Mouse (Mus musculus): ENCODE data around the gene Gys1. TPM values are rescaled to one million over a fixed set of nuclear protein-coding genes. Genes with fewer than 3 reads are reported as not detected.
"Not testable (repeated sequence)": the region's sequence is repeated elsewhere in the genome, so short reads cannot be mapped to it uniquely, and the experiment has no call there.

Gene Gys1
- 22.6 and 26.2 TPM in 2 replicates for total RNA-seq (2015)
- 22.3 and 24.4 TPM in 2 replicates for total RNA-seq (2017)

DNA sequence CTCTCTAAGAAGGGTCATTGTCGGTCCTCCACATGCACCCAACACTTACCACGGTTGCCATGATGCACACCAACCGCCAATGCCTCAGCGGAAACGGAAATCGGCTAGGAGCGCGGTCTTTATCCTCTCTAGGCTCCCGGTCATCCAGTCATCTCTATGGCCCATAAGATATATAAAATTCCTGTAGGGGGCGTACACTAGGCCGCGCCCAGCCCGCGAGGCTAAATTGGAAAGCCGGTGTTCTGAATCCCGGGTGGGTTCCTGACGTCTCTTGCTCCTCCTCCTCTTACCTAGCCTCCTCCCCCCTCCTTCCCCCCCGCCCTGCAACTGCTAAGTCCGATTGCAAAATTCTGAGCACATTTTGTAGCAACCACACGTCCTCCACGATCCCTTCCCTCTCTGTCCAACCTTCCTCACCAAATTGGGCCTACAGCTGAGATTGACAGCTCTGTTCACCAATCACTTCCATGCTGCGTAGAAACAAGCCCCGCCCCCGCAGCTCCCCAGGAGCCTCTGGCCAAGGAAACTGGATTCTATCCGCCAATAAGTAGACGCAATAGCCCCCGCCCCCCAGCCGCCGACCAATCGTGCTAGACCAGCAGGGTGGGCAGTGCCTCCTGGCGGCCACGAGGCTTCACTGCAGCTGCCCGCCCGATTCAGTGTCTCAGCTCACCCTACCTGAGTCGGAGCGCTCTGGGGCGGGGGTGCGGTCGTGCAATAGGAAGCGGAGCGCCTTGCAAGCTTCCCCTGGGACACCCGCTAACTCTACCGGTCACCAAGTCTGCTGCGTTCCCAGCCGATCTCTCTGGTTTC, at the start of gene Gys1:
Gene Gys1 (plus strand): TSS at position 642 of the 813 bp plus-strand sequence.
- peak; percentile 88 for ATAC-seq (replicated peaks; ENCODE audit: poor library complexity)

DNA sequence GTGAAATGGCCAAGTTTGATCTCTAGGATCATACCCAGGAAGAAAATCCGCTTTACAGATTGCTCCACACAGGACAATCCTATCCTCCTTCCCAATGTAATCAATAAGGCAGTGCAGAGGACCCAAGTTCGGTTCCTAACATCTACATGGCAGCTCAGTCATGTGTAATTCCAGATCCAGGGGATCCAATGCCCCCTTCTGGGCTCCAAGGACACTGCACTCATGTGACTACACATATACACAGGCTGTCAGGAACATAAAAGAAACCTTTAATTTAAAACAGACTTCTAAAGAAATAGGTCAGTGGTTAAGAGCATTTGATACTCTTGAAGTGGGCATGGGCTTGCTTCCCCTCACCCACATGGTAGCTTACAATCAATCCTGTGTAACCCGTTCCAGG, 48.6 kb upstream of the Gys1 start:
- peak; percentile 60 for ATAC-seq (replicated peaks; ENCODE audit: poor library complexity)

GRCm38 (mm10) chr7:45395129-45395541, 39.5 kb upstream of the Gys1 start:
- peak; percentile 63 for ATAC-seq (replicated peaks; ENCODE audit: poor library complexity)

DNA sequence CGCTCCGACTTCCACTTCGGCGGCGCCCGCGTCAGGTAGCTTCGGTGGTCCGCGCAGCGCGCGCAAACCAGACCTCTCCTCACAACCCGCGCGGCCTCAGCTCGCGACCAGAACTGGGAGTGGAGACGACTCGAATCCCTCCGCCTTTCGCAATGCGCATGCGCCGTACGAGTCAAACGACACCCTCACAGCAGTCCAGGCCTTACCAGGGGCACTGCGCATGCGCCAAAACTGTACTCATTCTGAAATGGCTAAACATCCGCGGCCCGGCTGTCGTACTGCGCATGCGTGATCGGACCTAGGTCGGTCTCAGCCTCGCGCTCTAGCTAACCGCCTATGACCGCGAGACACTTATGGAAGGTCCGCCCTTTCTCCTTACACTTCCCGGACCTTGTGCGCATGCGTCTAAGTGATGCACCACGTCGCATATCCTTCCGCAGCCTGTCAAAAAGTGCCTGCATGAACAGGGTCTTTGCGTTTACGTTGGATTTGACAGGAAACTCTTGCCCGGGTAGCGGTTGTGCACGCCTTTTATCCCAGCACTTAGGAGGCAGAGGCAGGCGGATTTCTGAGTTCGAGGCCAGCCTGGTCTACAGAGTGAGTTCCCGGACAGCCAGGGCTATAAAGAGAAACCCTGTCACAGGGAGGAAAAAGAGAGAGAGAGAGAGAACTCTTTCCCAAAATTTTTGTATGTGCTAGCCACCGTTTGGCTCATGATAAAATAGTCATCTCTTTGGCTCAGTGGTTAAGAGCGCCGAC, 38.9 kb upstream of the Gys1 start, which contains the start of gene Snrnp70:
Gene Snrnp70 (minus strand): TSS at position 165 of the 759 bp plus-strand sequence.
- peak; percentile 92 for ATAC-seq (replicated peaks; ENCODE audit: poor library complexity)

- not testable (repeated sequence) for ATAC-seq (replicated peaks; ENCODE audit: poor library complexity)
Measured at GRCm38 (mm10) chr7:45396337-45396775, 38.3 kb upstream of the Gys1 start.

DNA sequence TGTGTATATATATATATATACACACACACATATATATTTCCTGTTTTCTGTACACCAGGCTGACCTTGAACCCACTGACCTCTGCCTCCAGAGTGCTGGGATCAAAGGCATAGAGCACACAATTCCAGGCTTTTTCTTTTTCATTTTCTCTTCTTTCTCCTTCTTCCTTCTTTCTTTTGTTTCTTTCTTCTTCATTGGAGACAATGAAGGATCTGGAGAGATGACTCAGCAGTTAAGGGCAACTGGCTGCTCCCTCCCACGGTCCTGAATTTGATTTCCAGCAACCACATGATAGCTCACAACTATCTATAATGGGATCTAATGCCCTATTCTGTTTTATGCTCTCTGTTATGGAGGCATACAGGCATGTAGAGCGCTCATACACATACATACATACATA, 37.9 kb upstream of the Gys1 start:
- no peak for ATAC-seq (replicated peaks; ENCODE audit: poor library complexity)

GRCm38 (mm10) chr7:45401521-45402085, 33.0 kb upstream of the Gys1 start:
- no peak for ATAC-seq (replicated peaks; ENCODE audit: poor library complexity)

DNA sequence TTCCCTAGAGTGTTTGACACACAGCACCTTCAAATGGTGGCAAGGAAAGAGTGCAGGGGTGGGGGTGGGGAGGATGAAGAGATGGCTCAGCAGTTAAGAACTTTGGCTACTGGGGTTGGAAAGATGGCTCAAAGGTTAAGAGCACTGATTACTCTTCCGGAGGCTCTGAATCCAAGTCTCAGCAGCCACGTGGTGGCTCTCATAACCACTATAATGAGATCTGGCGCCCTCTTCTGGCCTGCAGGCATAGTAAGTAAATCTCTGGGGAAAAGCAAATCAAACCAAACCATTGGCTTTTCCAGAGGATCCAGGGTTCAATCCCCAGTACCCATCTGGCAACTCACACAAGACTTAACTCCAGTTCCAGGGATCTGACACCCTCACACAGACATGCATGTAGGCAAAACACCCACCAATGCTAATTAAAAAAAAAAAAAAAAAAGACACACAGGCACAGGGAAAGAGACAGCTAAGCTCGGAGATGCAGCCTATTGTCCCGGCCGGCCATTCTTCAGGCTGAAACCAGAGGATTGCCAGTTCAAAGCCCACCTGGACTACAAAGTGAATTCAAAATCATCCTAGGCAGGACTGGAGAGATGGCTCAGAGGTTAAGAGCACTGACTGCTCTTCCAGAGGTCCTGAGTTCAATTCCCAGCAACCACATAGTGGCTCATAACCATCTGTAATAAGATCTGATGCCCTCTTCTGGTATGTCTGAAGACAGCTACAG, 30.9 kb upstream of the Gys1 start:
- ATAC-seq (replicated peaks; ENCODE audit: poor library complexity) = peak; percentile 74

DNA sequence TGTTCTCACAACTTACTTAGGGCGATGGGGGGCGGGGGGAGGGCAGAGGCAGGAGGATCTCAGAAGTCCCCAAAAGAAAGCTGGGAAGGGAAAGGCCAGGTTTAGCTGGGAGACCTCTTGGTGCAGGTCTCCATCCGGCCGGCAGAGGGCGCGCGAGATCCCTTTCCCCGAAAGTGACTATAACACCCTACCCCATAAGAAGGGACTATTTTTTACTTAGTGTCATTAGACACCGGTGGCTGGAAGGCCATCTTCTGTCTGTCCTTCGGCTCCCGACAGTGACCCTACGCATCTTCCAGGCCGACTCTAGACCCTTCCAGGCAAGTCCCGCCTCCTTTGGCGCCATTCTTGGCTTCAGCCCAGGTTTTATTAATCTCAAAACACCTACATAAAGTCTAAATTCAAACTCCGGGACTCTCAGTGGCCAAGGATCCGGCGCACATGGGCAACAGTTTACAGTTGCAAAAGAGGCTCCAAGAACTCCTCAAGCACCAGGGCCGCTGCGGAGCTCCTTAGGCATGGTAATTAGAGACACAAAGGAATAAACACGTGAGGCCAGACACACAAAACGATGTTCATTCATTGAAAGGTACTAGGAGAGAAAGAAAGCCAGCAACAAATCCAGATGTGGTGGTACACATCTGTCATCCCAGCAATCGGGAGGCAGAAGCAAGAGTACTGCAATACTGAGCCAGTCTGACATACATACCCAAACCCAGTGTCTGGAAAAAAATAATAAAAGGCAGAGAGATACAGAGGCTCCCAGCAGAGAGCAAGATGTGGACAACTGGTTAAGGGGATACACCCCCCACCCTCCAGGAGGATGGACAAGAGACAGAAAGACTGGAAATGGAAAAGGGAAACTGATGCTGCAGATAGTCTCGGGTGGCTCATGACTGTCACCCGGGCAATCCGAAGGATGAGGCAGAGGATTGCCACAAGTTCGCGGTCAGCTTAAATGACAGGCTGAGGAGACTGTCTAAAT, 29.3 kb upstream of the Gys1 start, which contains the start of gene Kcna7:
Gene Kcna7 (plus strand): TSS at position 563 of the 985 bp plus-strand sequence.
- peak; percentile 86 for ATAC-seq (replicated peaks; ENCODE audit: poor library complexity)

DNA sequence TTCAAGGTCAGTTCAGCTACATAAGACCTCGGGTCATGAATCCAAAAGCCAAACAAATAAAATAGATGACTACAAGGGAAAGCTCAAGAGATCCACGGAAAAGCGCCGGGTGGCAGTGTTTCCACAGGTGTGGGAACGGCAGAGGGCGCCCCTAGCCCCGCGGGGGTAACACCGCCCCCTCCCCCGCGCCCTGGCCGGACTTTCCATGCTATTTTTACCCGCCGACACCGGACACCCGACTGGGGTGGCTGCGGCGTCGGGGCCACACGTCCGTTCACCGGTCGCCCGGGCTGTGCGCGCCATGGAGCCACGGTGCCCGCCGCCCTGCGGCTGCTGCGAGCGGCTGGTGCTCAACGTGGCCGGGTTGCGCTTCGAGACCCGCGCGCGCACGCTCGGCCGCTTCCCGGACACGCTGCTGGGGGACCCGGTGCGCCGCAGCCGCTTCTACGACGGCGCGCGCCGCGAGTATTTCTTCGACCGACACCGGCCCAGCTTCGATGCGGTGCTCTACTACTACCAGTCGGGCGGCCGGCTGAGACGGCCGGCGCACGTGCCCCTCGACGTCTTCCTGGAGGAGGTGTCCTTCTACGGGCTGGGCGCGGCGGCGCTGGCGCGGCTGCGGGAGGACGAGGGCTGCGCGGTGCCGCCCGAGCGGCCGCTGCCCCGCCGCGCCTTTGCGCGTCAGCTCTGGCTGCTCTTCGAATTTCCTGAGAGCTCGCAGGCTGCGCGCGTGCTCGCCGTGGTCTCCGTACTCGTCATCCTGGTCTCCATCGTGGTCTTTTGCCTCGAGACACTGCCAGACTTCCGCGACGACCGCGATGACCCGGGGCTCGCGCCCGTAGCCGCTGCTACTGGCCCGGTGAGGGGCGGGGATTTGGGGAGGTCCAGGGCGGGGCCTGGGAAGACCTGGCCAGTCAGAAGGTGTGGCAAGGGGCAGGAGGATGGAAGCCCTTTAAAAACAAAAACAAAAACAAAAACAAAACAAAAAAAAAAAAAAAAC, 28.2 kb upstream of the Gys1 start:
- no peak for ATAC-seq (replicated peaks; ENCODE audit: poor library complexity)

DNA sequence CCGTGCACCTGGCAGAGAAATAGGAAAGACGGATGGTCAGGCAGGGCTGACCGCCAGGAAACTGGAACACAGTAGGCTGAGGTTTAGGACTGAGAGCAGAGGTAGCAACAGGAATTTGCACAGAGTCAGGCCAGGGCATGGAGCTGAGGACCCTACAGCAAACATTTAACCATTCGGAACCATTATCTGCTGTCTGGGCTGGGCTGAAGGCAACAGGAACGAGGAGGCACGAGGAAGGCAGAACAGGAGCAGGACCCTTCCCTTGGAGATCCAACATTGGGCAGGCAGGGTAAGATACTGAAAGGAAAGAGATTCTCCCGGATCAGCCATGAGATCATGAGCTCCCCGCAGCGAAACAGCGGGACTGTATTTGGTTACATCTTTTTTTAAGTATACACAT, 26.8 kb upstream of the Gys1 start:
- no peak for ATAC-seq (replicated peaks; ENCODE audit: poor library complexity)

DNA sequence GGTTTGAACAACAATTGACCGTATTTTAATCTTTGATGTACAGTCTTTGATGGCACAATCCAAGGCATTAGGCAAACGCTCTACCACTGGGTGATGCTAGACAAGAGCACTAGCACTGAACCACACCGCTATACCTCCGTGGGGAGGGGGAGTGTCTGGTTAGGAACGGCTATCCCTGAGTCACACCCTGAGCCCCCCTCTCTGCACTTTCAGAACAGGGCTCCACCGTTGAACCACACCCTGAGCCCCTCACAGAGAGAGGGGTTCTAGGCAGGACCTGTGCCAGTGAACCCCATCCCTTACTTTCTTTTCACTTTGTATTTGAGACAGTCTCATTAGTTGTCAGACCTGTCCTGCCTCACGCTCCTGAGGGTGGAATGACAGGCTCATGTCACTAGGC, 26.3 kb upstream of the Gys1 start:
- ATAC-seq (replicated peaks; ENCODE audit: poor library complexity) = no peak

GRCm38 (mm10) chr7:45408949-45409348, 25.7 kb upstream of the Gys1 start:
- no peak for ATAC-seq (replicated peaks; ENCODE audit: poor library complexity)

GRCm38 (mm10) chr7:45409497-45410163, 25.0 kb upstream of the Gys1 start:
- no peak for ATAC-seq (replicated peaks; ENCODE audit: poor library complexity)

DNA sequence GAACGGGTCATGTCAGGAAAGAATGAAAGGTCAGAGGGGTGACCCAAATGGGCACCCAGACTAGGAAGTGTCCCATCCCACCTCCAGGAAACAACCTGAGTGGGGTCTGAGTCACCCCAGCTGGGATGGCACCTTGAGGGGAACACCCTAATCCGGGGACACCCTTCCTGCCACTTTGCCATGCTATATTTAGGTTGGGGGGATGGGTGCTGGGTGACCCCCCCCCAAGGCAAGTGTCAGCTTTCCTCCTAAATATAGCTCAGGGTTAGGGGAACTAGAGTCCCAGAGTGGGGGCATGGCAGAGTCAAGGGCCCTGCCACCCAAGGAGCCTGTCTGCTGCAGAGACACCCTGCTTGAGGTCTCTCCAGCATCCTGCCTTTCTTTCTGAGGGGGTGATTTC, 22.2 kb upstream of the Gys1 start:
- no peak for ATAC-seq (replicated peaks; ENCODE audit: poor library complexity)

- ATAC-seq (replicated peaks; ENCODE audit: poor library complexity) = no peak
Measured at GRCm38 (mm10) chr7:45413113-45413863, 21.4 kb upstream of the Gys1 start, which contains the start of gene Ntf5. TSS of gene Ntf5 (plus strand) at chr7:45413695.

Data from megakaryocyte progenitor cell, adult 5-6 weeks (primary cell).